Mouse (Mus musculus) frontal cortex, postnatal 36 days (tissue): ENCODE measurements around the gene Sirt6.

Experiments used
- DNase-seq, 2 experiments: peaks; one replicate each; pipeline ENCODE4 v3.0.0; 2022; ENCODE audit warnings: low spot score in 2 of 2

Sirt6 gene

GRCm38 (mm10) chr10:81626101-81626993 is 1.2 kb downstream of the Sirt6 start:
- DNase-seq, result no peak

GRCm38 (mm10) chr10:81623441-81623840 is 4.2 kb downstream of the Sirt6 start:
- DNase-seq, result no peak

- no peak for DNase-seq
Observed at GRCm38 (mm10) chr10:81620786-81621185, 6.8 kb downstream of the Sirt6 start.

- DNase-seq, result no peak
Observed at GRCm38 (mm10) chr10:81619976-81620375, 7.6 kb downstream of the Sirt6 start.

- DNase-seq, result no peak
Observed at GRCm38 (mm10) chr10:81615486-81615885, 12.1 kb downstream of the Sirt6 start.

- no peak for DNase-seq
Observed at GRCm38 (mm10) chr10:81612779-81613178, 14.8 kb downstream of the Sirt6 start.

- no peak for DNase-seq
Observed at GRCm38 (mm10) chr10:81608308-81608707, 19.3 kb downstream of the Sirt6 start.

- DNase-seq, result peak; percentile 92 to 95
Observed at GRCm38 (mm10) chr10:81605974-81606751, 21.4 kb downstream of the Sirt6 start, which contains the start of gene BC025920. BC025920 (plus strand) TSS chr10:81606270.

GRCm38 (mm10) chr10:81605666-81605973 is 22.0 kb downstream of the Sirt6 start:
- no peak for DNase-seq

GRCm38 (mm10) chr10:81604968-81605665 is 22.5 kb downstream of the Sirt6 start:
- peak; percentile 85 to 90 for DNase-seq

GRCm38 (mm10) chr10:81604019-81604967 is 23.3 kb downstream of the Sirt6 start:
- DNase-seq, result no peak

- no peak for DNase-seq
Observed at GRCm38 (mm10) chr10:81602741-81603151, 24.9 kb downstream of the Sirt6 start.

GRCm38 (mm10) chr10:81601396-81601905 is 26.1 kb downstream of the Sirt6 start:
- DNase-seq, result no peak

- peak; percentile 89 to 95 for DNase-seq
Observed at GRCm38 (mm10) chr10:81600738-81601203, 26.8 kb downstream of the Sirt6 start, which contains the start of gene Tle6. Tle6 (minus strand) TSS chr10:81601073.

GRCm38 (mm10) chr10:81600096-81600495 is 27.5 kb downstream of the Sirt6 start:
- DNase-seq, result no peak

GRCm38 (mm10) chr10:81599630-81600029 is 28.0 kb downstream of the Sirt6 start:
- no peak for DNase-seq

- no peak for DNase-seq
Observed at GRCm38 (mm10) chr10:81598871-81599270, 28.7 kb downstream of the Sirt6 start.

GRCm38 (mm10) chr10:81598342-81598741 is 29.3 kb downstream of the Sirt6 start:
- DNase-seq, result no peak

GRCm38 (mm10) chr10:81597137-81597950 is 30.3 kb downstream of the Sirt6 start:
- peak; percentile 44 for DNase-seq

GRCm38 (mm10) chr10:81596611-81597010 is 31.0 kb downstream of the Sirt6 start:
- no peak for DNase-seq
